8 mouse cellular contexts compared by ENCODE assay signal in genomic region chr11:98295013-98295585, GRCm38 (mm10). TPM values are rescaled to one million over a fixed set of nuclear protein-coding genes. Genes with fewer than 3 reads are reported as not detected.
DNase-seq lines count a peak whose midpoint lies in the region; ATAC-seq and TF ChIP-seq lines count a peak whose summit lies in the region.

No protein-coding gene starts in this region.

- H3K27ac ChIP-seq in forebrain, embryonic 15.5 days (replicated peaks) = peak overlapping the region; percentile 98
- no peak overlapping the region for H3K27ac ChIP-seq in liver, embryonic 16.5 days (ENCODE audit: low read length)

- no peak for TF ChIP-seq CTCF in lung, adult 2 months (IDR thresholded peaks at IDR 0.05; ENCODE audit: insufficient read depth, low read length)

- H3K9ac ChIP-seq in forebrain, embryonic 15.5 days (replicated peaks) = peak overlapping the region; percentile 90
- H3K9ac ChIP-seq in liver, embryonic 16.5 days (ENCODE audit: low read depth, low read length) = peak overlapping the region; percentile 38

- H3K4me2 ChIP-seq in forebrain, embryonic 15.5 days (replicated peaks) = peak overlapping the region; percentile 91
- peak overlapping the region; percentile 56 for H3K4me2 ChIP-seq in liver, embryonic 16.5 days (ENCODE audit: low read depth, low read length)

- H3K9me3 ChIP-seq in forebrain, embryonic 15.5 days = no peaks in the 10 kb centered on the region
- no peaks in the 10 kb centered on the region for H3K9me3 ChIP-seq in liver, embryonic 16.5 days (replicated peaks; ENCODE audit: control insufficient read depth, low read length)

- ATAC-seq in forebrain, embryonic 15.5 days (replicated peaks) = peak; percentile 14; the same call in 1 of the 2 replicates
- ATAC-seq in liver, embryonic 16.5 days (ENCODE audit: low read depth) = no peak
- no peak for ATAC-seq in activated CD4-positive, CD25-positive, alpha-beta regulatory T cell, adult 4 months

- no peaks in the 10 kb centered on the region for H3K36me3 ChIP-seq in forebrain, embryonic 15.5 days
- no peaks in the 10 kb centered on the region for H3K36me3 ChIP-seq in liver, embryonic 16.5 days (ENCODE audit: control insufficient read depth, insufficient read depth)

- peaks cover 3% of the 10 kb centered on the region; the same call in 1 of the 2 replicates for H3K4me1 ChIP-seq in lung, adult 2 months (ENCODE audit: control insufficient read depth, insufficient read depth, low read length)
- H3K4me1 ChIP-seq in forebrain, embryonic 15.5 days = peaks cover 74% of the 10 kb centered on the region
- H3K4me1 ChIP-seq in liver, embryonic 16.5 days (ENCODE audit: control insufficient read depth, low read depth, low read length) = no peaks in the 10 kb centered on the region; the same call in 1 of the 2 replicates

- WGBS in lung, adult 2 months = 9% methylated on average over 9 of the region's 9 CpGs
- WGBS in forebrain, embryonic 15.5 days = 5% methylated on average over 9 of the region's 9 CpGs
- 8% methylated on average over 9 of the region's 9 CpGs for WGBS in liver, embryonic 16.5 days (ENCODE audit: insufficient replicate concordance)

- H3K27me3 ChIP-seq in forebrain, embryonic 15.5 days = no peaks in the 10 kb centered on the region
- H3K27me3 ChIP-seq in liver, embryonic 16.5 days (ENCODE audit: control insufficient read depth, insufficient read depth, low read depth, low read length) = peaks cover 44% of the 10 kb centered on the region

- no peak for DNase-seq in lung, adult 2 months
- no peak for DNase-seq in lung, adult 18-20 months
- peak; percentile 62 for DNase-seq in cerebellum, adult 11 months
- no peak for DNase-seq in T-cell, adult 2 months (ENCODE audit: low spot score)
- DNase-seq in adrenal gland, adult 8-10 months = no peak

- H3K4me3 ChIP-seq in lung, adult 2 months (replicated peaks; ENCODE audit: extremely low read depth, low read depth, low read length) = peak overlapping the region; percentile 77
- peak overlapping the region; percentile 79 for H3K4me3 ChIP-seq in forebrain, embryonic 15.5 days
- peak overlapping the region; percentile 59 for H3K4me3 ChIP-seq in liver, embryonic 16.5 days (ENCODE audit: low read depth, low read length)

- TF ChIP-seq POLR2A in lung, adult 2 months (IDR thresholded peaks at IDR 0.05; ENCODE audit: borderline replicate concordance, extremely low read depth, low read depth, low read length) = no peak

RNA-seq across cellular contexts. Expression of gene Neurod2, which starts 34.3 kb away (rescaled TPM):
- not detected in 2 replicates for polyA plus RNA-seq in lung, adult 2 months (2012; rRNA removed)
- polyA plus RNA-seq in forebrain, embryonic 15.5 days (2015; fragmentation: Nextera tagmentation; extraction: Ambion mirVana) = 142 and 148 TPM in 2 replicates
- polyA plus RNA-seq in liver, embryonic 16.5 days (2015; fragmentation: Nextera tagmentation; extraction: Ambion mirVana) = not detected in 2 replicates
- not detected for polyA plus RNA-seq in activated CD4-positive, CD25-positive, alpha-beta regulatory T cell, adult 4 months (2017; shearing (Covaris generic))
- total RNA-seq in adrenal gland, adult 8-10 months (2022) = not detected

RNA-seq across cellular contexts. Expression of gene Ppp1r1b, which starts 53.1 kb away (rescaled TPM):
- polyA plus RNA-seq in lung, adult 2 months (2012; rRNA removed) = 20.0 and 22.1 TPM in 2 replicates
- 49.6 and 60.4 TPM in 2 replicates for polyA plus RNA-seq in forebrain, embryonic 15.5 days (2015; fragmentation: Nextera tagmentation; extraction: Ambion mirVana)
- 0.79 and 1.9 TPM in 2 replicates for polyA plus RNA-seq in liver, embryonic 16.5 days (2015; fragmentation: Nextera tagmentation; extraction: Ambion mirVana)
- not detected for polyA plus RNA-seq in activated CD4-positive, CD25-positive, alpha-beta regulatory T cell, adult 4 months (2017; shearing (Covaris generic))
- under 1 TPM in 3 of 4 experiments, not detected in 1; 0.20 to 0.73 (median 0.56) TPM for total RNA-seq in adrenal gland, adult 8-10 months (2022)

Comparison
In these comparisons a context has a peak if more than half of its experiments do, and no peak if none do; other contexts are left out.
1. RNA of gene Neurod2, which starts 34.3 kb away (polyA plus RNA-seq): 142 to 148 TPM in forebrain, embryonic 15.5 days; not detected in lung, adult 2 months, not detected in liver, embryonic 16.5 days and not detected in activated CD4-positive, CD25-positive, alpha-beta regulatory T cell, adult 4 months; every median in the first group is over 100 times any median in the second.
2. Peak in every context shown above with its lines, with median percentiles within 50 percentile points of each other: H3K4me3 ChIP-seq.